Mouse (Mus musculus) kidney, adult 2 months (tissue): ENCODE data around the gene Zxdc. TPM values are rescaled to one million over a fixed set of nuclear protein-coding genes. Genes with fewer than 3 reads are reported as not detected.

ENCODE experiments used
- DNase-seq: peaks from one replicate; pipeline ENCODE4 v3.0.0; 2021
- H3K27ac ChIP-seq: fragments of 200-500 bp; 2 replicates; pipeline ENCODE4 v1.5.1; 2012; ENCODE audit warnings: low read depth, low read length, control low read depth, inconsistent platforms; ENCODE audit not compliant: insufficient read depth
- H3K27me3 ChIP-seq: fragments of 200-500 bp; replicated peaks from 2 replicates; pipeline ENCODE4 v1.6.1; 2012; ENCODE audit warnings: mild to moderate bottlenecking, moderate library complexity, low read length, inconsistent platforms; ENCODE audit not compliant: control insufficient read depth, insufficient read depth
- H3K36me3 ChIP-seq: fragments of 200-500 bp; 2 replicates; pipeline ENCODE4 v1.6.1; 2012; ENCODE audit warnings: mild to moderate bottlenecking, moderate library complexity, low read length, inconsistent platforms; ENCODE audit not compliant: control insufficient read depth, insufficient read depth
- H3K4me1 ChIP-seq: fragments of 200-500 bp; 2 replicates; pipeline ENCODE4 v1.6.1; 2011; ENCODE audit warnings: low read length; ENCODE audit not compliant: control insufficient read depth, insufficient read depth
- H3K4me3 ChIP-seq: fragments of 200-500 bp; 2 replicates; pipeline ENCODE4 v1.5.1; 2011; ENCODE audit warnings: mild to moderate bottlenecking, low read depth, low read length, control low read depth; ENCODE audit not compliant: insufficient read depth
- CTCF ChIP-seq: fragments of 200-500 bp; conservative IDR thresholded peaks from 2 replicates; pipeline ENCODE4 v1.5.1; 2011; ENCODE audit warnings: low read depth, mild to moderate bottlenecking, control low read depth, low read length, moderate library complexity, mixed read lengths; ENCODE audit not compliant: insufficient read depth, insufficient read length
- POLR2A ChIP-seq: fragments of 200-500 bp; IDR thresholded peaks from one replicate; pipeline ENCODE4 v1.6.1; 2011; ENCODE audit warnings: low read depth, low read length, control low read depth
- WGBS: fragments of 180-500 bp; shearing (Covaris S2); methylation state at CpG from one replicate; pipeline ENCODE4 v1.1.7; 2018; 5-methylcytosine and 5-hydroxymethylcytosine counted together
- polyA plus RNA-seq: library from polyadenylated mRNA; depleted of rRNA; stranded (reverse); fragments of >200 nt; gene quantifications from 2 replicates; pipeline ENCODE4 v1.2.3, GENCODE M21; 2012; rRNA removed

Zxdc gene
- polyA plus RNA-seq, 1 experiment, result 12.6 TPM

- Histone ChIP-seq H3K27me3 (no peaks in the 10 kb centered on the region), H3K4me1 (peaks cover 12% of the 10 kb centered on the region; the same call in 1 of the 2 replicates), H3K36me3 (no peaks in the 10 kb centered on the region), H3K27ac (peak overlapping the region; percentile 79), H3K4me3 (no peak overlapping the region)
- DNase-seq, result peak; percentile 47
- WGBS, result 49% methylated on average over 5 of the region's 5 CpGs
- TF ChIP-seq POLR2A (no peak), CTCF (no peak)
These were observed 82.2 kb downstream of the Zxdc start for GRCm38 (mm10) chr6:90451512-90451911.

- DNase-seq, result no peak
- H3K4me3 ChIP-seq, result no peak overlapping the region
These were observed 83.3 kb downstream of the Zxdc start for GRCm38 (mm10) chr6:90452603-90453002.

More at GRCm38 (mm10) chr6:90452603-90453002, 83.3 kb downstream of the Zxdc start:
- H3K27me3 ChIP-seq, result no peaks in the 10 kb centered on the region
- H3K4me1 ChIP-seq, result peaks cover 15% of the 10 kb centered on the region; the same call in 1 of the 2 replicates
- TF ChIP-seq CTCF (no peak), POLR2A (no peak)
- no peak overlapping the region for H3K27ac ChIP-seq
- no peaks in the 10 kb centered on the region for H3K36me3 ChIP-seq

Other genes starting within 250 kb of the Zxdc start
- not detected in 2 replicates for gene Vmn1r51, start 246.9 kb upstream of the Zxdc start, polyA plus RNA-seq
- gene Vmn1r52, start 194.7 kb upstream of the Zxdc start, polyA plus RNA-seq, result not detected in 2 replicates
- gene V1ra8, start 166.7 kb upstream of the Zxdc start, polyA plus RNA-seq, result not detected in 2 replicates
- gene Vmn1r53, start 145.1 kb upstream of the Zxdc start, polyA plus RNA-seq, result 0.13 and 0.48 TPM in 2 replicates
- gene Vmn1r54, start 123.2 kb upstream of the Zxdc start, polyA plus RNA-seq, result not detected in 2 replicates
- not detected in 2 replicates for gene BC048671, start 68.3 kb upstream of the Zxdc start, polyA plus RNA-seq
- 1.5 and 3.0 TPM in 2 replicates for gene Chst13, start 44.3 kb upstream of the Zxdc start, polyA plus RNA-seq
- 34.0 and 50.2 TPM in 2 replicates for gene Uroc1, start 36.2 kb upstream of the Zxdc start, polyA plus RNA-seq
- 0.05 and 0.27 TPM in 2 replicates for gene Cfap100, start 59.3 kb downstream of the Zxdc start, polyA plus RNA-seq
- 131 and 170 TPM in 2 replicates for gene Klf15, start 93.1 kb downstream of the Zxdc start, polyA plus RNA-seq
- gene Aldh1l1, start 116.9 kb downstream of the Zxdc start, polyA plus RNA-seq, result 253 and 260 TPM in 2 replicates
- gene Slc41a3, start 235.2 kb downstream of the Zxdc start, polyA plus RNA-seq, result 6.3 and 8.0 TPM in 2 replicates